Mouse (Mus musculus) gastrocnemius, postnatal 25 days (tissue): ENCODE results near the gene Hs6st3. TPM values are rescaled to one million over a fixed set of nuclear protein-coding genes. Genes with fewer than 3 reads are reported as not detected.
"Not testable (repeated sequence)": the region's sequence is repeated elsewhere in the genome, so short reads cannot be mapped to it uniquely, and the experiment has no call there.

ENCODE experiments used
- DNase-seq: peaks from one replicate; pipeline ENCODE4 v3.0.0; 2022
- total RNA-seq, 2 experiments: library from RNA; stranded (reverse); gene quantifications; 1 replicate in 1 of 2; 2 replicates in 1 of 2; pipeline ENCODE4 v1.2.3; 2021

Gene Hs6st3
- total RNA-seq, 2 experiments from 2014 or later: not detected

- no peak for DNase-seq
Observed at GRCm38 (mm10) chr14:119248001-119248607, 110.0 kb downstream of the Hs6st3 start.

- peak; percentile 8 for DNase-seq
Observed at GRCm38 (mm10) chr14:119250353-119250752, 112.2 kb downstream of the Hs6st3 start.

- no peak for DNase-seq
Observed at GRCm38 (mm10) chr14:119255396-119255795, 117.3 kb downstream of the Hs6st3 start.

DNA sequence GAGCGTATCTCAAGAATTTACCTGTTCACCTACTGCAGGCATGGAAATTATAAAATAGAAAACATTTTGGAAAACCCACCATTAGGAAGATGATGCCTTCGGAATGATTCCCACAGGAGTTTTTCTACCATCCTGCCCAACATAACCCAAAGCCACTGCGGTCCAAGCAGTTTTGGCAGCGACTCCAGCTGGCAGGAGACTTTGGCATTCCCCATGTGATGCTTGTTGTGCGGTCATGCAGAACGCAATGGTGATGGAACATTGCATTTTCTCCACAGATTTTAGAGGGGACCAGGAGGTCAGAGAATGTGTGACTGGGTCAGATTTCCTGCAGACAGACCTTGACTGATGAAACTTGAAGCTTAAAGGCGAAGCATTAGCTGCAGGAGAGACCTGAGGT lies 118.9 kb downstream of the Hs6st3 start:
- DNase-seq: peak; percentile 10

DNA sequence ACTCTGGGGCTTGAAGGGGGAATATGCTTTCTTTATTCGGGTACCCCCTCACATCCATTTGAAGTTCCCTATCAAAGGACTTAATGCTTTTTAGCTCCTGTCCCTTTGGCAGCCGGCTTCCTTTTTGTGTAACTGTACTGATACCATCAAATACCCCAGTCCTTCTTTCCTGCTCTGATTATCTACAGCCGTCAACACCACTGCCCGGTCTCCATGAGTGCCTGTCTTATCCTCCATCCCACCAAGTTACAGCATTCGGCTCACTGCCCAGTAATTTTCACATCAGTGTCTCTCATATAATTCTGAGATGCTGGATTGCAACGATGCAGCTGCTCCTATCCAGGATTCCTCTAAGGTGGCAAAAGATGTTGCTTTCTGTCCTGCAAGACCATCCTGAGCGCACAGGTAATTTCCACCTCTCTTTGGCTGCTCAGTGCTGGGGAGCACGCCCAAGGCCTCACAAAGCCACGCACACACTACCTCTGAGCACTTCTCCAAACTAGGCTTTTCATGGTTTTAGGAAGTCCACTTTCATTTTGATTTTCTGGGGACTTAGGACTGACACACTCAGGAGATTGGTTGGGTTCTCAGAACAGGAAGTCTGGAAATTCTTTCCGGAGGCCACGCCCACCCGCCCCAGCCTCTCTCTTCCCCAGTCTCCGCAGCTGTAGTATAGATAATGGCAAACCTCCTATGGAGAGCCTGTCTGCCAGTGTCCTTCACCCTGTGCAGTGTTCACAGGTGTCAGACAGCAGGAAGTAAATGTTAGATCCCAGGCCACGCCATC lies 122.2 kb downstream of the Hs6st3 start:
- DNase-seq: no peak

- DNase-seq: no peak
Observed at GRCm38 (mm10) chr14:119266334-119266733, 128.2 kb downstream of the Hs6st3 start.

GRCm38 (mm10) chr14:119273088-119273487 lies 134.9 kb downstream of the Hs6st3 start:
- no peak for DNase-seq

GRCm38 (mm10) chr14:119278156-119278555 lies 140.0 kb downstream of the Hs6st3 start:
- DNase-seq: not testable (repeated sequence)

- DNase-seq: no peak
Observed at GRCm38 (mm10) chr14:119283951-119284350, 145.8 kb downstream of the Hs6st3 start.

GRCm38 (mm10) chr14:119289668-119290067 lies 151.5 kb downstream of the Hs6st3 start:
- DNase-seq: no peak

GRCm38 (mm10) chr14:119294071-119294470 lies 155.9 kb downstream of the Hs6st3 start:
- DNase-seq: no peak

DNA sequence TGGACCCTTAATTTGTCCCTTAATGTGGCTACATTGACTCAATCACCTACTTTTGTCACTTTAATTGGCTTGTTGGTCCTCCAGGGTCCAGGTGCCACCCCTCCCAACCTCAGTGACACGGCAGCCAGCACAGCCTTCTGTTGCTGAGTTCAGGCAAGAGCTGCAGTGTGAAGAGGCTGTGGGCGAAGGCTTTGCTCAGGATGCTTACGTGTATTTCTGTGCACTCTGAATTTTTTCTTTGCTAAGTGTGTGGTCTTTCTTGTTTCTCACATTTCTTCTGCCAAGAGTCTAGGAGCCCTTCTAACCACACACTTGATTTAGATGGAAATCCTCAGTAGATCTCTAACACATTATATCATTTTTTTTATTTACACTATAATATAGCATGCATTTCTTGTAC lies 168.3 kb downstream of the Hs6st3 start:
- no peak for DNase-seq

DNA sequence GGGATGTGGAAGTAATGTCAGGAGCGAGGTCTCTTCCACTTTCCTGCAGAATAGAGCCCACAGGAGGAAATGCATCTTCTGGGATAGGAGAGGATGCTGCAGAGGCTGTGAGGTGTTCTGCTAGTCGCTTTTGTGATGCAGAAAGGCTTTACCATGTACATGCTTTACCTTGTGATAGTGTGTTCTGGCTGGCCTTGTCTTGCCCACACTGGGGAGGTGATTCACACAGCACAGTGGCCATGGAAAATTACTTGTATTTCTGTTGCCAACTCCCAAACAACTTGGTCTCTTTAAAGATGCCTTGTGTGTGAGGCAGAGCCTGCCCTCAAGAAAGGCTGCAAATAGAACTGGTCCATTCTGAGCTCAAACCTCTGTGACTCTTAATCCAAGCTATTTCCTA lies 180.2 kb downstream of the Hs6st3 start:
- DNase-seq: no peak

GRCm38 (mm10) chr14:119347236-119347635 lies 209.1 kb downstream of the Hs6st3 start:
- DNase-seq: no peak

GRCm38 (mm10) chr14:119361414-119361813 lies 223.3 kb downstream of the Hs6st3 start:
- no peak for DNase-seq

GRCm38 (mm10) chr14:119367866-119368425 lies 229.8 kb downstream of the Hs6st3 start:
- DNase-seq: no peak

GRCm38 (mm10) chr14:119369274-119369673 lies 231.1 kb downstream of the Hs6st3 start:
- DNase-seq: no peak

DNA sequence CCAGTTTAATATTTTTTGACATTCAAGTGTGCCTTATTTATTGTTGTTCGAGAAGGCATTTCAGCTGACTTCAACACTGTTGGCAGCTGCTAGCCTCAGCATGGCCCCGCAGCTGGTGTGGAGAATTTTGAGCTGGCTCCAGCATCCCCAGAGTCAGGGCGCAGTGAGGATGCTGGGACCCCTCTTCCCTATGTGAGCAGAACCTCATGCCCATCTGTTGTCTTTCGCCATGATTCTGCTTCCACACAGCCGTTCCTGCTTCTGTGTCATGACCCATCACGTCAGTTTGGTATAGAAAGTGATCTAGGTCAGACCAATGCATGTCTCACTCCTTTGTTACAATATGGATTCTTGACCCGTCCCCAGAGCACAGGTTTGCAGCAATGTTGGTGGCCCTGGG lies 231.9 kb downstream of the Hs6st3 start:
- DNase-seq: no peak

DNA sequence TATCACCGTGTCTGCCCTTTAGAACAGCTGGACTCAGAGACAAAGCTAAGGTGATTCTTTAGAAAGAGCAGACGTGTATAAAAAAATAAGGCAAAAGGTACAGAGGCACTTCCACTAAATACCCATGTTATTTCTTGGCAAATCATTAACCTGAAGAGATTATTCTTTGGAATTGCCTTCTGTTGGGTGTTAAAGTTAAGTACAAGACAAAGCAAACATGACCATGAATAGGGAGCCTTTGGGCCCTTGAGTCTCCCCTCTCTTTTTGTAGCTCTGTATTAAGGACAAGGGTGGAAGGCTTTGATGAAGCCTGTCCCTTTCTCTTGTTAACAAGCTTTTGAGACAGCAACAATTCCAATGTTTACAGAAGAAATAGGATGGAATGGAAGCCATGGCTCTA lies 241.2 kb downstream of the Hs6st3 start:
- no peak for DNase-seq

GRCm38 (mm10) chr14:119401618-119402017 lies 263.5 kb downstream of the Hs6st3 start:
- DNase-seq: no peak

DNA sequence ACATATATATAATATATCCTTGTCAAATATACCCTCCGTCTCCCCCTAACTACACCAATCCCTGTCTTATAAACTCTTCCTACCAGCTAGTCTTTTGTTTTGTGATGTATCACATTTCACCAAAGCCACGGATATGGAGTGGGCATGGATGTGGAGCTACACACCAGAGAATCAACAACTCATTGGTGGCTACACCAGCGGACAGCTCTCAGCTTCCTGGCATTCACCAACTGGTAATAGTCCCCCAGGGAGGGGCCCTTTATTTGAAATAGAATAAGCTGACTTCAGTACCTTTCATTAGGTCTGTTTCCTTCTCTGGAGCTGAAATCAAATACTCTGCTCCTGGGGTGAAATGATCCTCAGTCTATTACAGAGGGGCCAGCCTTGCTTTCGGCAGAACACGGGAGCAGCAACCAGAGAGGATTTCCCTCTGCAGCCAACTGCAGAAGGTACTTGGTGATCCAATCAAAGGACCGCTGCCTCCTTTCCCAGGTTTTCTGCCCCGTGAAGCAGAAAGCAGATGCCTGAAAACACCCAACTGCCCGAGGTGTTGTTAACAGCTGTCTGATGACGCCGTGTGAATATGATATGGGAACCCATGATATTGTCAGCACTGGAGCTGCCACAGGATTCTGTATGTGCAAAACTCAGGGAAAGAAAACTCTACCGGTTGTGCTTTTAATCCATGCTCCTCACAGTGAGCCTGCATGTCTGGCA lies 271.4 kb downstream of the Hs6st3 start:
- no peak for DNase-seq

GRCm38 (mm10) chr14:119422894-119423293 lies 284.8 kb downstream of the Hs6st3 start:
- DNase-seq: no peak

GRCm38 (mm10) chr14:119450471-119450870 lies 312.3 kb downstream of the Hs6st3 start:
- no peak for DNase-seq
